In the genomic region with DNA sequence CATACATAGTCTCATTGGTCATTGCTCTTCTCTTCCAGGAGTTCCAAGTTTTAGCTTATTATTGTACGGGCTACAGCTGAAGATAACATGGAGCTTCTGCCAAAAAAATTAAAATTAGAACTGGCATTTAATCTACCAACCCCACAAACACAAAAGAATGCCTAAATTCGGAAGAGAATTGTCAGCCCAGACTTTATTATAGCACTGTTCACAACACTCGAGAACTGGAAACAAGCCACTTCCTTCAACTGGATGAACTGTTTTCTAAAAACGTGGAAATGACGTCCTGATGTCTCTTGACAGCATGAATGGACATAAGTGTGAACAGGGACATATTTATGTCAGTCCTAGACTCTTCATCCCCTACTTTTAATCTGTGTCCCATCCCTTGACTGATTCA, we compare ENCODE assay signal across 28 mouse cellular contexts. TPM values are rescaled to one million over a fixed set of nuclear protein-coding genes. Genes with fewer than 3 reads are reported as not detected.
"Had no signal": no experiment of that assay in that cellular context is flagged by ENCODE, and none has a peak within 500 bp of the region (broad histone marks: within the 10 kb centered on the region; RNA-seq: fewer than 3 reads in every experiment).

No protein-coding gene starts in this region.

- DNase-seq: gastrocnemius, adult 2 months; gastrocnemius, postnatal 10 days; gastrocnemius, postnatal 25 days; heart, adult 18-20 months; heart, postnatal 4 days; kidney, adult 18-20 months; kidney, adult 8-10 months; kidney, postnatal 10 days; kidney, postnatal 25 days; kidney, postnatal 4 days; layer of hippocampus, adult 9-11 months; layer of hippocampus, postnatal 36 days; left cerebral cortex, postnatal 4 days had no signal

- ATAC-seq: forebrain, embryonic 16.5 days; hindbrain, embryonic 16.5 days; inflammation-experienced regulatory T-cells, adult 6 months; intestine, embryonic 15.5 days; intestine, postnatal 0 days; liver, embryonic 12.5 days had no signal

RNA-seq across cellular contexts. Expression of a gene that starts 1.4 kb away (rescaled TPM):
- total RNA-seq: gastrocnemius, postnatal 10 days; gastrocnemius, postnatal 4 days; granulocyte monocyte progenitor cell, adult 5-6 weeks; layer of hippocampus, adult 2 months; layer of hippocampus, postnatal 36 days; left cerebral cortex, adult 2 months; liver, adult 2 months had no signal

RNA-seq across cellular contexts. Expression of a gene that starts 10.0 kb away (rescaled TPM):
- total RNA-seq: gastrocnemius, adult 2 months; gastrocnemius, postnatal 10 days; gastrocnemius, postnatal 25 days; gastrocnemius, postnatal 4 days; granulocyte monocyte progenitor cell, adult 5-6 weeks; heart, adult 18-20 months; heart, adult 8-10 months; heart, postnatal 10 days; heart, postnatal 25 days; heart, postnatal 4 days; layer of hippocampus, adult 2 months; layer of hippocampus, postnatal 14 days; layer of hippocampus, postnatal 36 days; left cerebral cortex, adult 2 months; left cerebral cortex, postnatal 4 days; liver, adult 2 months had no signal

RNA-seq across cellular contexts. Expression of a gene that starts 11.6 kb away (rescaled TPM):
- total RNA-seq: gastrocnemius, adult 2 months; gastrocnemius, postnatal 10 days; gastrocnemius, postnatal 25 days; gastrocnemius, postnatal 4 days; granulocyte monocyte progenitor cell, adult 5-6 weeks; heart, adult 18-20 months; heart, postnatal 25 days; heart, postnatal 4 days; layer of hippocampus, adult 2 months; layer of hippocampus, postnatal 14 days; layer of hippocampus, postnatal 36 days; left cerebral cortex, adult 2 months; left cerebral cortex, postnatal 4 days; liver, adult 2 months had no signal

RNA-seq across cellular contexts. Expression of a gene that starts 25.2 kb away (rescaled TPM):
- total RNA-seq: gastrocnemius, adult 2 months; gastrocnemius, postnatal 10 days; gastrocnemius, postnatal 25 days; gastrocnemius, postnatal 4 days; granulocyte monocyte progenitor cell, adult 5-6 weeks; heart, adult 18-20 months; heart, adult 8-10 months; heart, postnatal 10 days; heart, postnatal 25 days; heart, postnatal 4 days; layer of hippocampus, adult 2 months; layer of hippocampus, postnatal 14 days; layer of hippocampus, postnatal 36 days; left cerebral cortex, adult 2 months; left cerebral cortex, postnatal 4 days; liver, adult 2 months had no signal

RNA-seq across cellular contexts. Expression of a gene that starts 29.2 kb away (rescaled TPM):
- total RNA-seq: gastrocnemius, adult 2 months; gastrocnemius, postnatal 10 days; gastrocnemius, postnatal 25 days; gastrocnemius, postnatal 4 days; granulocyte monocyte progenitor cell, adult 5-6 weeks; heart, adult 18-20 months; heart, adult 8-10 months; heart, postnatal 10 days; heart, postnatal 25 days; heart, postnatal 4 days; layer of hippocampus, adult 2 months; layer of hippocampus, postnatal 36 days; left cerebral cortex, postnatal 4 days; liver, adult 2 months had no signal
